Mouse (Mus musculus) cerebellum, adult (tissue): Measurements from ENCODE around the gene Fdps.

ENCODE experiments used
- ATAC-seq: cut with Nextera tagmentation; 2 replicates; pipeline ENCODE4 v1.9.2; 2017; ENCODE audit warnings: mild to moderate bottlenecking, moderate library complexity, mixed read lengths; ENCODE audit not compliant: insufficient number of reproducible peaks, low FRiP score, low TSS enrichment

Gene Fdps

DNA sequence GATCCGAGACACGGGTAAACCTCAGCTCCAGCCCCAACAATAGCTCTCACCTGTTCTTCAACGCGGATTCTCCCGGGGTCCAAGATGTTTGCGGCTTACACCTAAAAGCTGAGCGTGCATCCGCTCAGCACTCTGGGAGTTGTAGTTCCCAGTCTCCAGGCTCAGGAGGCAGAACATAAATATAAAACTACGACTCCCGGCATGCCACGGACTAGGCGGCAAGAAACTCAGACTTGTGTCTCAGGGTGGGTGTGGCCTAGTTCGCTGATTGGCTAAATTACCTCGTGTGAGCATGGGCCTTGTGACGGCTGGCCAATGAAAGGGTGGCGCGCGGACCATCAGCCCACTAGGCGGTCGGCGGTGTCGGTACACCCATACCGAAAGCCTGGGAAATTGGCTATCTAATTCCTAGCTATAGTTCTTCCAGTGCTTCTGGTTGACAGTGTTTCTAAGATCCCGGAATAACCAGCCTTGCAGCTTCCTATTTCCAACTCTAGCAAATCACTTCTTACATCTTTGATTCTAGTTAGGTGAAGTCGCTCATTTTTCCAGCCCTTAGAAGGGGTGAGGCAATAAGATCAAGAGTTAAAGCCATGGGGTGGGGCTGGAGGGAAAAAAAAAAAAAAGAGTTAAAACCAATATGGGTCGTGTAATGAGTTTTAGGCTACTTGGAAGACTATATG, at the start of gene Fdps:
Gene Fdps (minus strand): TSS at position 148 of the 683 bp plus-strand sequence.
- ATAC-seq, result peak; percentile 100

- no peak for ATAC-seq
These were observed 46.8 kb upstream of the Fdps start for GRCm38 (mm10) chr3:89148567-89148966.

- no peak for ATAC-seq
These were observed 46.2 kb upstream of the Fdps start for GRCm38 (mm10) chr3:89147979-89148311.

- no peak for ATAC-seq
These were observed 45.6 kb upstream of the Fdps start for GRCm38 (mm10) chr3:89147101-89147978.

DNA sequence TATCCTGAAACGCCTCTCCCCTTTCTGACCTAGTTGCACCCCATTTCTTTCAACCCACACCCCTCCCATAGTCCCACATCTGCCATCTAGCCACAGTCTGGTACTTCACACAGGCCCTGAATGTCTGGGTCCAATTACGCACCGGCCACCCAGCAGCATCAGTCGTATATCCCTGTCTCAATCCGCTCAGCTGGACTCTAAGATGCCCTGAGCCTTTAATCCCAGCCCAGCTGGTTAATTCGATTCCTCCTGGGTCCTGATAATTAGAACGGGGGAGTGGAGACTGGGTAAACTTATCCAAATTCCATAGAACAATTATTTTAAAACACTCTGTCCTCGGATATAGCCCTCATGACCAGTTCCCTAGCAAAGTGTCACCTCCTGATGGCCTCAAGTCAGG, 43.8 kb upstream of the Fdps start:
- no peak for ATAC-seq

DNA sequence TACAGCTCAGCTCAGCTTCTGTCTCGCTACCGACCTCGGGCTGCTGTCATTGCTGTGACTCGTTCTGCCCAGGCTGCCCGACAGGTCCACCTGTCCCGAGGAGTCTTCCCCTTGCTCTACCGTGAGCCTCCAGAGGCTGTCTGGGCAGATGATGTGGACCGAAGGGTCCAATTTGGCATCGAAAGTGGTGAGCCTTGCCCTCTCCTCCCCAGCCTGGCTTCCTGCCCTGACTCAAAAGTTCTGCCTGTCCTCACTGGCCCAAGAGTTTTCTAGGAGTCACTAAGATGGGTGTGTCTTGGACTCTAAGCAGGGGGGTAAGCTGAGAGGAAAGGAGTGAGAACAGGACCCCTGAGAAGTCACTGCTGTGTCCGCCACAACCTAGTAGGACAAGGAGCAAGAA, 43.1 kb upstream of the Fdps start:
- ATAC-seq, result no peak

GRCm38 (mm10) chr3:89136365-89136764, 34.6 kb upstream of the Fdps start:
- ATAC-seq, result no peak

DNA sequence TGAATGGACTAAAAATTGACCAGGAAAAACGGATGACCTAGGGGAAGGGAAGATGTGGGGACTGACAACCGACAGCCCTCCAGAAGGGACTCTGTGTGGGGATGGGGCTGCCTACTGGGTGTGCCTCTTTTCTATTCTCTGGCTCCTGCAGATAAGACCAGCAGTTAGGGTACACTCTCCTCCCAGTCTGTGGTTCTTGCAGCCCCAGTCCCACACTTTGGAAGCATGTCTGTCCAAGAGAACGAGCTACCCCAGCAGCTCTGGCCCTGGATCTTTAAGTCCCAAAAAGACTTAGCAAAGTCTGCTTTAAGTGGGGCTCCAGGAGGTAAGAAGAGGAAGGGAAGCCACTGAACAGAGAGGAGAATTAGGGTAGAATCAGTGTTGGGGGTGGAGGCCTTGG, 34.2 kb upstream of the Fdps start, which contains the start of gene Pklr:
Gene Pklr (plus strand): TSS at position 185 of the 400 bp plus-strand sequence.
- no peak for ATAC-seq

GRCm38 (mm10) chr3:89133752-89134151, 32.0 kb upstream of the Fdps start:
- no peak for ATAC-seq

DNA sequence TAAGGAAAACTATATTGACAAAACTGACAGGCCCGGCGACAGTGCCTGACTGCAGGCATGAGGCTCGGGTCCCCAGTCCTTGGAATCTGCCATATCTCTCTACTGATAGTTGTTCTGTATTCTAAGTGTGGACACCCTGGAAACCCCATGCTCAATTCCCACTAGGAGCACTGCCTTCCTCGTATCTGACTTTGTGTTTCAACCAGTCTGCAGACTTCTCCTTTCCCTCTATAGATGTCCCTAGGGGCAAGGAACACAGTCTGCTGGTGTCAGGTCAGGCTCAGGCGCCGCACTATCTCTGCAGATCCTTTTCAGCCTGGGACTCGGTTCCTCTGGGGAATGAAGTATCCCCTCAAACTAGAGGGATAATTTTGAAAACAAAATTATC, 31.3 kb upstream of the Fdps start:
- no peak for ATAC-seq

GRCm38 (mm10) chr3:89132285-89133062, 30.7 kb upstream of the Fdps start:
- ATAC-seq, result peak; percentile 83; the same call in 1 of the 2 replicates

GRCm38 (mm10) chr3:89131816-89132215, 30.1 kb upstream of the Fdps start:
- no peak for ATAC-seq

DNA sequence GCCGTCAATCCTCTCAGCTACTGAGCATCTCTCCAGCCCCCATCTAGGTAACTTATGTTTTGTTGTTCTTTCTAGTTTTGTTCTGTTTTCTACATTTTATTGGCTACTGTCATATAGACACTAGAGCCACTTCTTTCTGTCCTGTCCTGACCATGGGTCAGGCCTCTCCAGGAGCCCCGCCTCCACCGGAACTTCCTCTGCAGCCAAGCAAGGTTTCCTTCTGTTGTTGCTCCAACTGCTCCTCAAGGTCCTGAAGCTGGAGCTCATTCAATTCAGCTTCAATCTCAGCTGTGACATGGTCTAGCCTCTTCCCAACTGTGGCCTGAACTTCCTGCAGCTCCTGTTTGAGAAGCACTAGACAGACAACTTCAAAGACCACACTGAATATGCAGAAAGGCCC, 28.1 kb upstream of the Fdps start:
- no peak for ATAC-seq

DNA sequence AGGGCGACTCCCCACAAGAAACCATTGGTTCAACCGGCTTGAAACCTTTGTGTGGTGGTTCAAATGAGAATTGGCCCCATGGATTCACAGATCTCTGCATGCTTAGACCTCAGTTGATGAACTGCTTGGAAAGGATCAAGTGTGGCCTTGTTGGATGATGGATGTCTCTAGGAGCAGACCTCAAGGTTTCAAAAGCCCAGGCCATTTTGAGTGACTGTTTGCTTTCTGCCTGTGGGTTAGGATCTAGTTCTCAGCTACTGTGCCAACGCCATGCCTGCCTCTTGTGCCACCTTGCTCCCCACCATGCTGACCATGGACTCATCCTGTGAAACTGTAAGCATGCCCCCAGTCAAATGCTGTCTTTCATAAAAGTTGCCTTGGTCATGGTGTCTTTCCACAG, 24.2 kb upstream of the Fdps start:
- ATAC-seq, result no peak

DNA sequence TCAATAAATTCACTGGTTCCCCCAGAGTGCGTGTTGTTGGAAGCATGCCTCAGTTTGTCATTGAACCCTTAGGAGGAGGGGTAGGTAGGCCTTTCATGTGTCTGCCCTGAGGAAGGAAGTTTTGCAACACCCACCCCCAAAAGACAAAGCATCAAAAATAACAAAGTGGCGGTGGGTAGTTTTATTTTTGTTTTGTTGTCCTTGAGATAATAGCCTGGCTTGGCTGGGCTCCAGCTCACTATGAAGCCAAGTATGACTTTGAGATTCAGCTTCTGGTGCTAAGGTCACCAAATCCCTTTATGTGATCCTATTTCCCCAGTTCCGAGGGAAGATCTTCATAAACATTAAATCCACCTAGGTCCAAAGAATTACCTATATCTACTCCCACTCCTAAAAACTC, 22.5 kb upstream of the Fdps start:
- ATAC-seq, result no peak

- ATAC-seq, result no peak
These were observed 21.6 kb upstream of the Fdps start for GRCm38 (mm10) chr3:89123313-89123712.

DNA sequence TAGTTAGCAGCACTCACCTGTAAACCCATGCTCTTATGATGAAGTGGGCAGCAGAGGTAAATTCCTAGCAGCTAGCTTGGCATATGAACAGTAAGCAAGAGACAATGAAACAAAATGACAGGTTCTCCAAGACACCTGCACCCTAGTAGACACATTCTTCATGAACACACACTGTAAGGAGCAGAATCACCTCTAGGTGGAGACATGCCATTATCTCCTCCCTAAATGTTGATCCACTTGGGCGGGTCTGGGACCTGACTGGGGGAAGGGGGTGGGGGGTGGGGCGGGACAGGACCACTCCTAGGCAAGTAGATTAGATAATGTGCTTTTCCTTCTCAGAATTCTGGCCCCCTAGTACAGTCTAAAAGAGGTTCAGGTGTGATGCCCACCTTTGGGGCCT, 13.8 kb upstream of the Fdps start:
- no peak for ATAC-seq

DNA sequence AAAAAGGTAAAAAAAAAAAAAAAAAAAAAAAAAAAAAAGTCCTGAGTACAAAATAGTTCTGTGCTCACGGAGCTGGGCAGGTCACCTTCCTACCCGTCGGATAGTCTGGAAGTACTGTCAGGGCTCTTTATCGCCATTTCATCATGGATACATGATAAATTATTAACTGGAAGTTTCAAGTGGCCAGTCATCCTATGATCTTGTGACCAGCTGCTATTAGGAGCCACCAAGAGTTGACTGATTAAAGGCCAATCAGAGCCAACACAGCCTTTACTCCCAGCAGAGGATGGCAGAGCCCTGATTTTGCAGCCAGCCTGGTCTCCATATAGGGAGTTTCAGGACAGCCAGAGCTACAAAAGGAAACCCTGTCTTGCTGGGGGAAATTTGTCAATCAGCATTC, 11.3 kb upstream of the Fdps start:
- no peak for ATAC-seq

DNA sequence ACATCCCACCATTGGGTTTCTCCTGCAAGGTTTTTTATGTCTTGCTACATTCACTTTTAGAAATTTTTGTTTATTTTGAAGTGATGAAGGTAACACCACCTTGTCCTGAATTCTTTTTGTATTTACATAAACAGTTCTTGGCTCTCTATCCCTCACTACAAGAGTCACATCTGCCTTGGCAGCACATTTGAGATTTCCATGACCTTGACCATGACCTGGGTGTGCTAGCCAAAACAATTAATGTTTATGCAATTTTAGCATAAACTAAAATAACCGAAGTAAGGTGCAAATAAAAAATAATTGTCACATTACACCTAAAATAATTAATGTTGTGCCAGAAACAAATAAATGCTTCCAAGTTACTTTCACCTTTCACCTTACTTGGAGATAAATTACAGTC, 6.4 kb upstream of the Fdps start:
- no peak for ATAC-seq

DNA sequence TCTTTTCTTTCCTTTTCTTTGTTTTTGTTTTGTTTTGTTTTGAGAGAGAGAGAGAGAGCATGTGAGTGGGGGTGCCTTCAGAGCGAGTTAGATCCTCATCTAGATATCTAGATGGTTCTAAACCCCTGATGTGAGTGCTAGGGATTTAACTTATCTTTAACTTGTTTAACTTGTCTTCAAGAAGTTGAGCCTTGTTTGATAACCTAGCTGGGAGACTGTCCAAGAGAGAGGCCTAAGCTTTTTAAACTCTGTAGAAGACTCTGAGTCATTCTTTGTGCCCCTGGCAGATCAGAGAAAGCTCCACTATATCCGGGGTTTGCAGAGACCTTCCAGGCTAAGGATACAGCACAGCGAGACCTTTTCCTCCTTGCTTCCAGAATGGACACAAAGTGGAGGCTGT, 5.8 kb upstream of the Fdps start:
- ATAC-seq, result no peak

- no peak for ATAC-seq
These were observed 5.1 kb upstream of the Fdps start for GRCm38 (mm10) chr3:89106881-89107280.
